Mouse (Mus musculus): Measurements from ENCODE around the gene Tas2r144. TPM values are rescaled to one million over a fixed set of nuclear protein-coding genes. Genes with fewer than 3 reads are reported as not detected.
A peak's percentile ranks its signal among the peaks of the same experiment; 100 is the strongest.

Tas2r144 gene
- not detected in 2 replicates for polyA plus RNA-seq (2014; fragmentation: Nextera tagmentation; extraction: Ambion mirVana)

DNA sequence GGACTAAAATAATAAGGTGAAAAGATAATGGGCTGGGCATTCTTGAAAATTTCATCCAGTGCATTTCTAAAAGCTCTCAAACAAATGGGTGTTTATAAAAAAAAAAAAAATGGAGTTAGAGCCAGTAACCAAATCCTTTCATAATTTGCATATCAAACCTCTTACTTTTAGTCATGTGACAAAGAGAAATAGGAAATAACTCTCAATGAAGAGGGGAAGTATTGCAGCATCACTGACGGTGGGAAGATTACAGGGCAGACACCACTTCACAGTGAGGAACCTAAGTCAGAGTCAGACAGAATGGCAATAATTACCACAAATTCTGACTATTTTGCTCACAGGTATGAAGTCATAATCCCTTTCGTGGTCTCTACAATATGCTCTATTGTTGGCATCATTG is at the start of gene Tas2r144:
TSS of gene Tas2r144 (plus strand) at position 301 of the 400 bp plus-strand sequence.
- H3K36me3 ChIP-seq (ENCODE audit: control insufficient read depth, insufficient read depth, low read length): no peaks in the 10 kb centered on the region
- no peak within 1 kb of the TSS for H3K4me3 ChIP-seq (ENCODE audit: low read depth, low read length)
- H3K4me1 ChIP-seq (replicated peaks; ENCODE audit: control insufficient read depth, insufficient read depth, low read length): no peaks in the 10 kb centered on the region
- H3K27ac ChIP-seq (ENCODE audit: low read depth, low read length): no peak within 1 kb of the TSS
- H3K27me3 ChIP-seq (ENCODE audit: control insufficient read depth, insufficient read depth, low read length): no peaks in the 10 kb centered on the region
- WGBS: 81% methylated on average over 2 of the region's 2 CpGs
- no peak for DNase-seq (ENCODE audit: low spot score)
- no peak for ATAC-seq (ENCODE audit: low FRiP score)
- H3K9me3 ChIP-seq (ENCODE audit: control insufficient read depth, low read length): no peaks in the 10 kb centered on the region
- H3K4me2 ChIP-seq (replicated peaks; ENCODE audit: low read depth, low read length): no peak within 1 kb of the TSS
- no peak within 1 kb of the TSS for H3K9ac ChIP-seq (ENCODE audit: low read depth, low read length)

DNA sequence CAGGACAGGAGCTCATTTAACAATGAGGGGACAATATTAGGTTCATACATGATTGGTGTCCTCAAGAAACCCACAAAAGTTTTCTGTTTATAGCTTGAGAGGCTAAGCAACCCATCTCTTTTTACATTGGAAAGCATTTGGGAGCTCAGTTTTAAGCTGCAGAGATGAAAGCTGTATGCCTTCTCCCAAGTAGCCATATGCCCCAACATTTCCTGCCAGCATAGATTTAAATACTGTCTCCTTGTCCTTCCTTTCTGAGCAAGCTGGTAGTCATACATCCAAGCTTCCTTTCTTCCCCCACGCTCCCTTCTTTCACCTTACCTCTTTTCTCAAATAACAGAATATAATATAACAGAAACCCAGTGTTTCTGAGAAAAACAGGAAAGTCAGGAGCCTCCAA is 32.7 kb upstream of the Tas2r144 start:
- H3K27me3 ChIP-seq (ENCODE audit: control insufficient read depth, insufficient read depth, low read length): no peaks in the 10 kb centered on the region
- no peak overlapping the region for H3K4me2 ChIP-seq (replicated peaks; ENCODE audit: low read depth, low read length)
- no peak overlapping the region for H3K9ac ChIP-seq (ENCODE audit: low read depth, low read length)
- no peaks in the 10 kb centered on the region for H3K36me3 ChIP-seq (ENCODE audit: control insufficient read depth, insufficient read depth, low read length)
- no peaks in the 10 kb centered on the region for H3K9me3 ChIP-seq (ENCODE audit: control insufficient read depth, low read length)
- H3K4me3 ChIP-seq (ENCODE audit: low read depth, low read length): no peak overlapping the region
- no peak overlapping the region for H3K27ac ChIP-seq (ENCODE audit: low read depth, low read length)
- DNase-seq (ENCODE audit: low spot score): no peak
- H3K4me1 ChIP-seq (replicated peaks; ENCODE audit: control insufficient read depth, insufficient read depth, low read length): no peaks in the 10 kb centered on the region
- ATAC-seq (ENCODE audit: low FRiP score): no peak
- 74% methylated on average over 1 of the region's 1 CpGs for WGBS

DNA sequence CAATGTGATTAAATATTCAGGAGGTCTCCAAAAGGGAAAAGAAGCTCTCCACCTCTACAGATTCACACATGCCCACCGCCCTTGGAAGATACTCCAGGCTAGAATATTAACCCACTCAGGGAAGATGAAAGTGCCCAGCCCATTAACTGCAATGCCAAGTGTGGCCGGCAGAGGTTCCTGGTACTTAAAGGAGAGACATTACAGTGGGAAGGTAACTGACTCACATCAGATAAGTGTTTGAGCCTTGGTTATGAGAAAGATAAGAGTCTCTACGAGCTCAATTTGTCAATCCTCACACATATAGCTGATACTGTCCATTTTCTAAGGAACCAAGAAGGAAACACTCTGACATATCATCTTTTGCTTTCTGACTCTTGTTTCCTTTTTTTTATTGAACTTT is 28.9 kb upstream of the Tas2r144 start:
- Histone ChIP-seq H3K9ac (ENCODE audit: low read depth, low read length) (no peak overlapping the region), H3K36me3 (ENCODE audit: control insufficient read depth, insufficient read depth, low read length) (no peaks in the 10 kb centered on the region), H3K27me3 (ENCODE audit: control insufficient read depth, insufficient read depth, low read length) (no peaks in the 10 kb centered on the region), H3K4me2 (replicated peaks; ENCODE audit: low read depth, low read length) (no peak overlapping the region), H3K27ac (ENCODE audit: low read depth, low read length) (no peak overlapping the region), H3K4me3 (ENCODE audit: low read depth, low read length) (no peak overlapping the region), H3K9me3 (ENCODE audit: control insufficient read depth, low read length) (no peaks in the 10 kb centered on the region), H3K4me1 (replicated peaks; ENCODE audit: control insufficient read depth, insufficient read depth, low read length) (no peaks in the 10 kb centered on the region)
- 45% methylated on average over 3 of the region's 3 CpGs for WGBS
- ATAC-seq (ENCODE audit: low FRiP score): no peak
- DNase-seq (ENCODE audit: low spot score): peak; percentile 1

DNA sequence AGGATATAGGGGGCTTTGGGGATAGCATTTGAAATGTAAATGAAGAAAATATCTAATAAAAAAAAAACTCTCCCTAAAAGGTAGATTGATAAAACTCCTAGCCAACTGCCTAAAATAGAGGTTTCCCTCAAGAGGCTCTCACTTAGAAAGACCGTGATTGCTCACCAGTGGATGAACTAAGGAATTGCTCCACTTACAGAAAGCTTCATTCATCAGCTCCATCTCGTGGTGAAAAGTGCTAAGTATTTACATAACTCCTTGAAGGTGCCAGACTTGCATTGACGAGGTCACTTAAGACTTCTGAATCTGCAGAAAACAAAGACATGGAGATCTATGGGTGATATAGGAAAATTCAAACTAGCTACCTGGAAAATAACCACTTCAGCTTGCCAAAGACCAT is 17.4 kb upstream of the Tas2r144 start:
- DNase-seq (ENCODE audit: low spot score): peak; percentile 1
- WGBS: 49% methylated on average over 3 of the region's 3 CpGs
- no peaks in the 10 kb centered on the region for H3K9me3 ChIP-seq (ENCODE audit: control insufficient read depth, low read length)
- H3K4me1 ChIP-seq (replicated peaks; ENCODE audit: control insufficient read depth, insufficient read depth, low read length): no peaks in the 10 kb centered on the region
- H3K9ac ChIP-seq (ENCODE audit: low read depth, low read length): no peak overlapping the region
- H3K4me3 ChIP-seq (ENCODE audit: low read depth, low read length): no peak overlapping the region
- no peaks in the 10 kb centered on the region for H3K36me3 ChIP-seq (ENCODE audit: control insufficient read depth, insufficient read depth, low read length)
- no peak overlapping the region for H3K27ac ChIP-seq (ENCODE audit: low read depth, low read length)
- ATAC-seq (ENCODE audit: low FRiP score): no peak
- H3K4me2 ChIP-seq (replicated peaks; ENCODE audit: low read depth, low read length): no peak overlapping the region
- no peaks in the 10 kb centered on the region for H3K27me3 ChIP-seq (ENCODE audit: control insufficient read depth, insufficient read depth, low read length)

DNA sequence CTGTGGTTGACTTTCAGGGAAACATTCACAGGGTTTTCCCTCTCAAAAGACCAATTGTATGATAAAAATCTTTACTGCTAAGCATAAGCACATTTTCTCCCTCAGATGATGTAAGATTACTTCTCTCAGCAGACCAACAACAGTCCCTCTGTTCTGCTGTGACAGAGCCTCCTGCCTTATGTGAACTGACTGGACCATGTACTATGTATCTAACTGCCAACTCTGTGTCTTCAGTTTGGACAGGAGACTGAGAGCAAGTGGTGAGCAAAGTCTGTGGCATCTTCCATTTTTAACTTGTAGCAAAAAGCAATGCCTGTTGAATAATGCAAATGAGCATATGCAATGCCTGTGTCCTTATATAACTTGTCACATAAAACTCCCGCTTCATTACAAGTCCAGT is 15.6 kb upstream of the Tas2r144 start:
- Histone ChIP-seq H3K4me3 (ENCODE audit: low read depth, low read length) (no peak overlapping the region), H3K9ac (ENCODE audit: low read depth, low read length) (no peak overlapping the region), H3K4me2 (replicated peaks; ENCODE audit: low read depth, low read length) (no peak overlapping the region), H3K9me3 (ENCODE audit: control insufficient read depth, low read length) (no peaks in the 10 kb centered on the region), H3K36me3 (ENCODE audit: control insufficient read depth, insufficient read depth, low read length) (no peaks in the 10 kb centered on the region), H3K4me1 (replicated peaks; ENCODE audit: control insufficient read depth, insufficient read depth, low read length) (no peaks in the 10 kb centered on the region), H3K27me3 (ENCODE audit: control insufficient read depth, insufficient read depth, low read length) (no peaks in the 10 kb centered on the region), H3K27ac (ENCODE audit: low read depth, low read length) (no peak overlapping the region)
- WGBS: 92% methylated on average over 1 of the region's 1 CpGs
- ATAC-seq (ENCODE audit: low FRiP score) (no peak), DNase-seq (ENCODE audit: low spot score) (no peak)

DNA sequence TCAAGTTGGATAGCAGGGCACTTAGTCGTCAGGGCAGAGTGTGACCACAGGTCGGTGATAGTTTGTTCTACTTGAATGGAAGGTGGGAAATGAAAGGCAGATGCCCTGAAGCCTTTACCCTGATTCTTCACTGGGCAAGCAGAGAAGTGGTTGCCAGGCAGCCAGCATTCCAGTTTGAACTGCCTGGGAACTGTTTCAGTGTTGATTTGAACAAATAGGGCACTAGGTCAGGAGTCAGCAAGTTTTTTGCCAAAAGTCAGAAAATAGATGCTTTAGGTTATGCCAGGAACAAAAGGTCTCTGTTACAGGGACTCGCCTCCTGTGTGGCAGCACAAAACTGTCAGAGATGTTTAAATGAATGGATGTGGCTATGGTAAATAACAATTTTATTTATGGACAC is 7.2 kb downstream of the Tas2r144 start:
- H3K4me1 ChIP-seq (replicated peaks; ENCODE audit: control insufficient read depth, insufficient read depth, low read length): no peaks in the 10 kb centered on the region
- ATAC-seq (ENCODE audit: low FRiP score) (no peak), DNase-seq (ENCODE audit: low spot score) (no peak)
- H3K27ac ChIP-seq (ENCODE audit: low read depth, low read length): no peak overlapping the region
- no peak overlapping the region for H3K4me3 ChIP-seq (ENCODE audit: low read depth, low read length)
- 51% methylated on average over 3 of the region's 3 CpGs for WGBS
- H3K27me3 ChIP-seq (ENCODE audit: control insufficient read depth, insufficient read depth, low read length): no peaks in the 10 kb centered on the region
- no peaks in the 10 kb centered on the region for H3K9me3 ChIP-seq (ENCODE audit: control insufficient read depth, low read length)
- no peak overlapping the region for H3K9ac ChIP-seq (ENCODE audit: low read depth, low read length)
- no peaks in the 10 kb centered on the region for H3K36me3 ChIP-seq (ENCODE audit: control insufficient read depth, insufficient read depth, low read length)
- no peak overlapping the region for H3K4me2 ChIP-seq (replicated peaks; ENCODE audit: low read depth, low read length)

DNA sequence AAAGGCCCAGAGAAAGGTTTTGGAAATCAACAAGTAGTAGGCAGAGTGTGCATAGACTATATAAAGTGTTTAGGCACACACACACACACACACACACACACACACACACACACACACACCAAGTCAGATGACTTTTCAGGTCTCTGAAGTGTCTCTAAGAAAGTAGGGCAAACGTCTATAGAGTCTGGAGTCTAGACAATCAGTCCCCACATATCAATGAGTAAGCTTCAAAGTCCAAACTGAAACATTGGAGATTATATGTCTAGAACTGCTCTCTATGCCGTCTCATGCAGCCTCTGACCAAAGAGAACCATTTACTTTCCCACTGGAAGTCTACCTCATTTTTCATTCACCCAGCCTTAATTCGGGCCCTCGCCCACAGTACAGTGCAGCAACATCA is 9.9 kb downstream of the Tas2r144 start:
- H3K9me3 ChIP-seq (ENCODE audit: control insufficient read depth, low read length): no peaks in the 10 kb centered on the region
- ATAC-seq (ENCODE audit: low FRiP score) (no peak), DNase-seq (ENCODE audit: low spot score) (no peak)
- no peaks in the 10 kb centered on the region for H3K4me1 ChIP-seq (replicated peaks; ENCODE audit: control insufficient read depth, insufficient read depth, low read length)
- H3K36me3 ChIP-seq (ENCODE audit: control insufficient read depth, insufficient read depth, low read length): no peaks in the 10 kb centered on the region
- no peak overlapping the region for H3K27ac ChIP-seq (ENCODE audit: low read depth, low read length)
- WGBS: 70% methylated on average over 4 of the region's 4 CpGs
- no peak overlapping the region for H3K4me2 ChIP-seq (replicated peaks; ENCODE audit: low read depth, low read length)
- H3K4me3 ChIP-seq (ENCODE audit: low read depth, low read length): no peak overlapping the region
- H3K9ac ChIP-seq (ENCODE audit: low read depth, low read length): no peak overlapping the region
- no peaks in the 10 kb centered on the region for H3K27me3 ChIP-seq (ENCODE audit: control insufficient read depth, insufficient read depth, low read length)

DNA sequence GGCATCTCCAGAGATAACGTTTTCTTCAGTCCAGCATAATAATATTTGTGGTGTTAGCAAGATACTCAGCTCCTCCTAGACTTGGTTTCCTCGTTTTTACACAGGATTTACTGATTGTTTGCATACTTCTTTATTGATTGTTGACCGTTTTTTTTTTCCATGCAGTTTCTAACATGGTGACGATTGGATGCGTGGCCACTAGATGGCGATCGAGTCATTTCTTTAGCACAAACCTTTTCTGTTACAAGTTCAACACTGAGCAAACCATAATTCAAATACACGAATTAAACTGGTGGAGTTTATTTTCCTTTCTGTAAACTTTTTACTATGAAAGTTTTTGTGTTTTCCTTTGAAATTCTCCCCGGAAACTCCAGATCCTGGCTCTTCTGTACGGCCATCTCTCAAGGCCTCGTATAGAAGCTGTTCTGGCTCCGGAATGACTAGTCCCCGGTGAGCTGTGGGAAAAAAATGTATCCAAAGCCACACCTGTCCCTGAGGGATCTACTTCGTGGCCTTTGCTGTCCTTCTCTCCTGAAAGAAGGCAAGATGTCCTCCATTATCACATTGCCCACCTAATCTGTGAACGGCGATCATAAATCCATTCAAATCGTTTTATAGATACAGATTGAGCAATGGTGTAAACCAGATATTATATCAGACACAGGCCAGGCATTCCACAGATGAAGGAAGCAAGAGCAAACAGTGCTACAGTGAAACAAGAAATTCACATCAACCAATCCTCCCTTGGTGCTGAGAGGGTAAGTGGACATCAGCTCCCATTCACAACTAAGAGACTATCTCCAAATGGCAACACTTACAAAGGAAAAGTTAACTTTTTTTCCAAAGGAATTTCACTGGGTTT is 12.3 kb downstream of the Tas2r144 start:
- Histone ChIP-seq H3K27ac (ENCODE audit: low read depth, low read length) (no peak overlapping the region), H3K36me3 (ENCODE audit: control insufficient read depth, insufficient read depth, low read length) (no peaks in the 10 kb centered on the region), H3K4me1 (replicated peaks; ENCODE audit: control insufficient read depth, insufficient read depth, low read length) (no peaks in the 10 kb centered on the region), H3K9ac (ENCODE audit: low read depth, low read length) (no peak overlapping the region), H3K4me2 (replicated peaks; ENCODE audit: low read depth, low read length) (no peak overlapping the region), H3K9me3 (ENCODE audit: control insufficient read depth, low read length) (no peaks in the 10 kb centered on the region), H3K27me3 (ENCODE audit: control insufficient read depth, insufficient read depth, low read length) (no peaks in the 10 kb centered on the region), H3K4me3 (ENCODE audit: low read depth, low read length) (no peak overlapping the region)
- ATAC-seq (ENCODE audit: low FRiP score): peak; percentile 56; the same call in 1 of the 2 replicates
- 33% methylated on average over 17 of the region's 17 CpGs for WGBS
- peak; percentile 82 for DNase-seq (ENCODE audit: low spot score)

DNA sequence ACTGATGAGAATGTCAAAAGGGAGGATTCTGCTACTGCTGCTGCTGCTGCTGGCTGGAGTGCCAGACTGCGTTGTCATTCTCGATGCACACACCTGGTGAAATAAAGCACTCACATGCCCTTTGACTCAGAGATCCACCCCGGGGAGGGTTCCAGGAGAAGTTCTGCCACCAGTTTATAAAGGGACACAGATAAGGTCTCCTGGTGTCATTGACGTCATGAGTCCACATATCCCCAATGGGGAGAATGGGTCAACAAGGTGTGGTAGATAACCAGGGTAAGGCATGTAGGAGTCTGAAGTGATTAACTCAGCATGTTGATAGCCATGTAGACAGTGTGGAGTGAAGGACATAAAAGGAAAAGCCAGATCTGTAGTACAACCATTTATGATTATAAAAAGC is 14.5 kb downstream of the Tas2r144 start:
- DNase-seq (ENCODE audit: low spot score): no peak
- 80% methylated on average over 4 of the region's 4 CpGs for WGBS
- ATAC-seq (ENCODE audit: low FRiP score): no peak

More for the DNA sequence above, 14.5 kb downstream of the Tas2r144 start:
- Histone ChIP-seq H3K4me1 (replicated peaks; ENCODE audit: control insufficient read depth, insufficient read depth, low read length) (no peaks in the 10 kb centered on the region), H3K4me3 (ENCODE audit: low read depth, low read length) (no peak overlapping the region), H3K9ac (ENCODE audit: low read depth, low read length) (no peak overlapping the region), H3K27ac (ENCODE audit: low read depth, low read length) (no peak overlapping the region), H3K36me3 (ENCODE audit: control insufficient read depth, insufficient read depth, low read length) (no peaks in the 10 kb centered on the region), H3K9me3 (ENCODE audit: control insufficient read depth, low read length) (no peaks in the 10 kb centered on the region), H3K27me3 (ENCODE audit: control insufficient read depth, insufficient read depth, low read length) (no peaks in the 10 kb centered on the region), H3K4me2 (replicated peaks; ENCODE audit: low read depth, low read length) (no peak overlapping the region)
